Mouse (Mus musculus): ENCODE results near the gene Cisd1. TPM values are rescaled to one million over a fixed set of nuclear protein-coding genes. Genes with fewer than 3 reads are reported as not detected.

Cisd1 gene
- polyA plus RNA-seq, 1 experiment from 2014 or later, result 103 TPM

- no peaks in the 10 kb centered on the region for H3K9me3 ChIP-seq (replicated peaks)
- no peak for ATAC-seq (ENCODE audit: low read depth)
- H3K27me3 ChIP-seq, result no peaks in the 10 kb centered on the region
- 74% methylated on average over 8 of the region's 8 CpGs for WGBS (ENCODE audit: insufficient replicate concordance)
- peaks cover 58% of the 10 kb centered on the region for H3K4me1 ChIP-seq (replicated peaks)
- H3K27ac ChIP-seq, result peak overlapping the region; percentile 42; the same call in 1 of the 2 replicates
- no peak for DNase-seq
- no peak overlapping the region for H3K4me3 ChIP-seq (replicated peaks)
- peaks cover 33% of the 10 kb centered on the region for H3K36me3 ChIP-seq
- H3K4me2 ChIP-seq, result no peak overlapping the region
- peak overlapping the region; percentile 3; the same call in 1 of the 2 replicates for H3K9ac ChIP-seq
Measured at GRCm38 (mm10) chr10:71338156-71338905, 6.4 kb downstream of the Cisd1 start.

GRCm38 (mm10) chr10:71337733-71338132 lies 7.0 kb downstream of the Cisd1 start:
- Histone ChIP-seq H3K4me2 (no peak overlapping the region), H3K27me3 (no peaks in the 10 kb centered on the region), H3K27ac (peak overlapping the region; percentile 12; the same call in 1 of the 2 replicates), H3K36me3 (peaks cover 39% of the 10 kb centered on the region), H3K9me3 (replicated peaks) (no peaks in the 10 kb centered on the region), H3K9ac (no peak overlapping the region), H3K4me1 (replicated peaks) (peaks cover 52% of the 10 kb centered on the region), H3K4me3 (replicated peaks) (no peak overlapping the region)
- ATAC-seq (ENCODE audit: low read depth), result no peak
- WGBS (ENCODE audit: insufficient replicate concordance), result 74% methylated on average over 2 of the region's 2 CpGs
- DNase-seq, result no peak

- Histone ChIP-seq H3K27me3 (no peaks in the 10 kb centered on the region), H3K4me3 (replicated peaks) (no peak overlapping the region), H3K36me3 (peaks cover 62% of the 10 kb centered on the region), H3K27ac (no peak overlapping the region), H3K4me1 (replicated peaks) (peaks cover 5% of the 10 kb centered on the region; the same call in 1 of the 2 replicates), H3K9me3 (replicated peaks) (no peaks in the 10 kb centered on the region), H3K4me2 (no peak overlapping the region), H3K9ac (no peak overlapping the region)
- WGBS (ENCODE audit: insufficient replicate concordance), result 93% methylated on average over 9 of the region's 9 CpGs
- DNase-seq (no peak), ATAC-seq (ENCODE audit: low read depth) (no peak)
Measured at GRCm38 (mm10) chr10:71332859-71333258, 11.9 kb downstream of the Cisd1 start.

GRCm38 (mm10) chr10:71332376-71332775 lies 12.4 kb downstream of the Cisd1 start:
- no peak overlapping the region for H3K27ac ChIP-seq
- DNase-seq, result no peak
- H3K27me3 ChIP-seq, result no peaks in the 10 kb centered on the region
- H3K9ac ChIP-seq, result no peak overlapping the region
- no peaks in the 10 kb centered on the region for H3K9me3 ChIP-seq (replicated peaks)
- no peak overlapping the region for H3K4me3 ChIP-seq (replicated peaks)
- peaks cover 2% of the 10 kb centered on the region; the same call in 1 of the 2 replicates for H3K4me1 ChIP-seq (replicated peaks)
- peaks cover 62% of the 10 kb centered on the region for H3K36me3 ChIP-seq
- H3K4me2 ChIP-seq, result no peak overlapping the region
- ATAC-seq (ENCODE audit: low read depth), result no peak
- 87% methylated on average over 4 of the region's 4 CpGs for WGBS (ENCODE audit: insufficient replicate concordance)

- no peaks in the 10 kb centered on the region for H3K9me3 ChIP-seq (replicated peaks)
- no peak overlapping the region for H3K9ac ChIP-seq
- WGBS (ENCODE audit: insufficient replicate concordance), result 83% methylated on average over 7 of the region's 7 CpGs
- ATAC-seq (ENCODE audit: low read depth), result no peak
- no peak overlapping the region for H3K27ac ChIP-seq
- H3K4me2 ChIP-seq, result no peak overlapping the region
- no peaks in the 10 kb centered on the region for H3K27me3 ChIP-seq
- no peak overlapping the region for H3K4me3 ChIP-seq (replicated peaks)
- DNase-seq, result no peak
- H3K4me1 ChIP-seq (replicated peaks), result no peaks in the 10 kb centered on the region
- H3K36me3 ChIP-seq, result peaks cover 62% of the 10 kb centered on the region
Measured at GRCm38 (mm10) chr10:71331908-71332307, 12.8 kb downstream of the Cisd1 start.

- Histone ChIP-seq H3K4me1 (replicated peaks) (no peaks in the 10 kb centered on the region), H3K9me3 (replicated peaks) (no peaks in the 10 kb centered on the region), H3K36me3 (peaks cover 49% of the 10 kb centered on the region), H3K9ac (no peak overlapping the region), H3K4me3 (replicated peaks) (no peak overlapping the region), H3K27me3 (no peaks in the 10 kb centered on the region), H3K27ac (no peak overlapping the region), H3K4me2 (no peak overlapping the region)
- WGBS (ENCODE audit: insufficient replicate concordance), result 94% methylated on average over 12 of the region's 12 CpGs
- no peak for DNase-seq
- ATAC-seq (ENCODE audit: low read depth), result no peak
Measured at GRCm38 (mm10) chr10:71330070-71330469, 14.7 kb downstream of the Cisd1 start.

GRCm38 (mm10) chr10:71329295-71329694 lies 15.5 kb downstream of the Cisd1 start:
- WGBS (ENCODE audit: insufficient replicate concordance), result 85% methylated on average over 6 of the region's 6 CpGs

GRCm38 (mm10) chr10:71328870-71329269 lies 15.9 kb downstream of the Cisd1 start:
- Histone ChIP-seq H3K9ac (no peak overlapping the region), H3K27ac (no peak overlapping the region), H3K36me3 (peaks cover 37% of the 10 kb centered on the region), H3K27me3 (no peaks in the 10 kb centered on the region), H3K4me3 (replicated peaks) (no peak overlapping the region), H3K9me3 (replicated peaks) (no peaks in the 10 kb centered on the region), H3K4me1 (replicated peaks) (no peaks in the 10 kb centered on the region), H3K4me2 (no peak overlapping the region)
- no peak for DNase-seq
- 80% methylated on average over 5 of the region's 5 CpGs for WGBS (ENCODE audit: insufficient replicate concordance)
- no peak for ATAC-seq (ENCODE audit: low read depth)

More at GRCm38 (mm10) chr10:71329295-71329694, 15.5 kb downstream of the Cisd1 start:
- no peak overlapping the region for H3K4me3 ChIP-seq (replicated peaks)
- ATAC-seq (ENCODE audit: low read depth), result no peak
- H3K27me3 ChIP-seq, result no peaks in the 10 kb centered on the region
- DNase-seq, result no peak
- no peak overlapping the region for H3K9ac ChIP-seq
- H3K4me1 ChIP-seq (replicated peaks), result no peaks in the 10 kb centered on the region
- peaks cover 41% of the 10 kb centered on the region for H3K36me3 ChIP-seq
- no peak overlapping the region for H3K27ac ChIP-seq
- H3K9me3 ChIP-seq (replicated peaks), result no peaks in the 10 kb centered on the region
- no peak overlapping the region for H3K4me2 ChIP-seq

- H3K36me3 ChIP-seq, result peaks cover 32% of the 10 kb centered on the region
- H3K9ac ChIP-seq, result no peak overlapping the region
- WGBS (ENCODE audit: insufficient replicate concordance), result 76% methylated on average over 6 of the region's 6 CpGs
- H3K9me3 ChIP-seq (replicated peaks), result no peaks in the 10 kb centered on the region
- ATAC-seq (ENCODE audit: low read depth) (no peak), DNase-seq (no peak)
- no peaks in the 10 kb centered on the region for H3K4me1 ChIP-seq (replicated peaks)
- H3K27ac ChIP-seq, result no peak overlapping the region
- no peak overlapping the region for H3K4me2 ChIP-seq
- no peaks in the 10 kb centered on the region for H3K27me3 ChIP-seq
- H3K4me3 ChIP-seq (replicated peaks), result no peak overlapping the region
Measured at GRCm38 (mm10) chr10:71328382-71328781, 16.4 kb downstream of the Cisd1 start.

- Histone ChIP-seq H3K9me3 (replicated peaks) (no peaks in the 10 kb centered on the region), H3K36me3 (peaks cover 24% of the 10 kb centered on the region), H3K27me3 (no peaks in the 10 kb centered on the region), H3K4me1 (replicated peaks) (no peaks in the 10 kb centered on the region), H3K4me3 (replicated peaks) (no peak overlapping the region), H3K9ac (no peak overlapping the region), H3K27ac (no peak overlapping the region), H3K4me2 (no peak overlapping the region)
- no peak for DNase-seq
- ATAC-seq (ENCODE audit: low read depth), result no peak
- 81% methylated on average over 10 of the region's 10 CpGs for WGBS (ENCODE audit: insufficient replicate concordance)
Measured at GRCm38 (mm10) chr10:71327386-71327785, 17.4 kb downstream of the Cisd1 start.

GRCm38 (mm10) chr10:71326789-71327188 lies 18.0 kb downstream of the Cisd1 start:
- Histone ChIP-seq H3K9ac (no peak overlapping the region), H3K4me3 (replicated peaks) (no peak overlapping the region), H3K9me3 (replicated peaks) (no peaks in the 10 kb centered on the region), H3K27ac (no peak overlapping the region), H3K27me3 (no peaks in the 10 kb centered on the region), H3K4me1 (replicated peaks) (no peaks in the 10 kb centered on the region), H3K36me3 (peaks cover 24% of the 10 kb centered on the region), H3K4me2 (no peak overlapping the region)
- no peak for ATAC-seq (ENCODE audit: low read depth)
- WGBS (ENCODE audit: insufficient replicate concordance), result 14% methylated on average over 7 of the region's 7 CpGs
- DNase-seq, result peak; percentile 26

- no peaks in the 10 kb centered on the region for H3K4me1 ChIP-seq (replicated peaks)
- no peak for ATAC-seq (ENCODE audit: low read depth)
- peaks cover 20% of the 10 kb centered on the region for H3K36me3 ChIP-seq
- no peak overlapping the region for H3K27ac ChIP-seq
- WGBS (ENCODE audit: insufficient replicate concordance), result 61% methylated on average over 7 of the region's 7 CpGs
- H3K27me3 ChIP-seq, result no peaks in the 10 kb centered on the region
- H3K9me3 ChIP-seq (replicated peaks), result no peaks in the 10 kb centered on the region
- no peak overlapping the region for H3K9ac ChIP-seq
- no peak overlapping the region for H3K4me3 ChIP-seq (replicated peaks)
- DNase-seq, result no peak
- no peak overlapping the region for H3K4me2 ChIP-seq
Measured at GRCm38 (mm10) chr10:71326123-71326522, 18.6 kb downstream of the Cisd1 start.
